Mouse (Mus musculus) mouse trophoblast stem cell (cell line): Measurements from ENCODE around the gene Tekt3.

ENCODE experiments used
- in situ Hi-C, 2 experiments: fragments of 300-500 bp; cut with MseI, MboI; formaldehyde crosslinking; loops; 2 replicates in 1 of 2; 3 replicates in 1 of 2; pipeline ENCODE4 v1.15.1; 2025

Tekt3 gene

GRCm38 (mm10) chr11:63058375-63058952, 3.0 kb upstream of the Tekt3 start:
- in situ Hi-C loops, result no loop called here

- in situ Hi-C loops, result no loop called here
Observed at GRCm38 (mm10) chr11:63059911-63060310, 1.5 kb upstream of the Tekt3 start.

GRCm38 (mm10) chr11:63066526-63066925, 5.1 kb downstream of the Tekt3 start:
- in situ Hi-C loops, result no loop called here

GRCm38 (mm10) chr11:63070081-63070480, 8.6 kb downstream of the Tekt3 start:
- in situ Hi-C loops, result no loop called here

GRCm38 (mm10) chr11:63084536-63084935, 23.1 kb downstream of the Tekt3 start:
- in situ Hi-C loops, result no loop called here

- in situ Hi-C loops, result no loop called here
Observed at GRCm38 (mm10) chr11:63088672-63089071, 27.2 kb downstream of the Tekt3 start.

- in situ Hi-C loops, result no loop called here
Observed at GRCm38 (mm10) chr11:63090210-63090609, 28.8 kb downstream of the Tekt3 start.

- in situ Hi-C loops, result no loop called here
Observed at GRCm38 (mm10) chr11:63090986-63091385, 29.5 kb downstream of the Tekt3 start.

GRCm38 (mm10) chr11:63092271-63092670, 30.8 kb downstream of the Tekt3 start:
- in situ Hi-C loops, result no loop called here

GRCm38 (mm10) chr11:63093601-63094000, 32.1 kb downstream of the Tekt3 start:
- in situ Hi-C loops, result no loop called here

- in situ Hi-C loops, result no loop called here
Observed at GRCm38 (mm10) chr11:63094496-63094895, 33.0 kb downstream of the Tekt3 start.

- in situ Hi-C loops, result no loop called here
Observed at GRCm38 (mm10) chr11:63098016-63098415, 36.6 kb downstream of the Tekt3 start.

GRCm38 (mm10) chr11:63099390-63099789, 37.9 kb downstream of the Tekt3 start:
- in situ Hi-C loops, result no loop called here

GRCm38 (mm10) chr11:63103256-63103655, 41.8 kb downstream of the Tekt3 start:
- in situ Hi-C loops, result no loop called here

GRCm38 (mm10) chr11:63104026-63104425, 42.6 kb downstream of the Tekt3 start:
- in situ Hi-C loops, result no loop called here

- in situ Hi-C loops, result no loop called here
Observed at GRCm38 (mm10) chr11:63109230-63109775, 47.8 kb downstream of the Tekt3 start.

- in situ Hi-C loops, result no loop called here
Observed at GRCm38 (mm10) chr11:63110329-63110728, 48.9 kb downstream of the Tekt3 start.

- in situ Hi-C loops, result no loop called here
Observed at GRCm38 (mm10) chr11:63114807-63115641, 53.6 kb downstream of the Tekt3 start.

GRCm38 (mm10) chr11:63116652-63117051, 55.2 kb downstream of the Tekt3 start:
- in situ Hi-C loops, result no loop called here

- in situ Hi-C loops, result no loop called here
Observed at GRCm38 (mm10) chr11:63117266-63117665, 55.8 kb downstream of the Tekt3 start.

GRCm38 (mm10) chr11:63119791-63120190, 58.3 kb downstream of the Tekt3 start:
- in situ Hi-C loops, result no loop called here

- in situ Hi-C loops, result no loop called here
Observed at GRCm38 (mm10) chr11:63122249-63122648, 60.8 kb downstream of the Tekt3 start.

- in situ Hi-C loops, result no loop called here
Observed at GRCm38 (mm10) chr11:63122776-63123350, 61.4 kb downstream of the Tekt3 start.
